Mouse (Mus musculus) kidney, postnatal 0 days (tissue): ENCODE measurements around the gene Lrrtm1. TPM values are rescaled to one million over a fixed set of nuclear protein-coding genes. Genes with fewer than 3 reads are reported as not detected.

Source experiments
- ATAC-seq: fragments of 200-750 bp; cut with Nextera tagmentation; replicated peaks from 2 replicates; pipeline ENCODE4 v1.8.0; 2017; ENCODE audit warnings: low read depth, moderate number of reproducible peaks, moderate TSS enrichment, moderate library complexity; ENCODE audit not compliant: low FRiP score
- DNase-seq: peaks from one replicate; pipeline ENCODE4 v3.0.0-alpha.2; 2016; ENCODE audit warnings: low spot score
- H3K27ac ChIP-seq: fragments of 300-500 bp; sonication (generic); 2 replicates; pipeline ENCODE4 v1.5.1; 2014; ENCODE audit warnings: mild to moderate bottlenecking
- H3K27me3 ChIP-seq: fragments of 300-500 bp; sonication (generic); 2 replicates; pipeline ENCODE4 v1.6.1; 2014; ENCODE audit warnings: low read length, mixed read lengths; ENCODE audit not compliant: insufficient read depth
- H3K36me3 ChIP-seq: fragments of 300-500 bp; sonication (generic); 2 replicates; pipeline ENCODE4 v1.6.1; 2014; ENCODE audit warnings: low read length, mixed read lengths; ENCODE audit not compliant: insufficient read depth
- H3K4me1 ChIP-seq: fragments of 300-500 bp; sonication (generic); replicated peaks from 2 replicates; pipeline ENCODE4 v1.6.1; 2014; ENCODE audit warnings: antibody characterized with exemption, low read length, mixed read lengths; ENCODE audit not compliant: insufficient read depth
- H3K4me2 ChIP-seq: fragments of 300-500 bp; sonication (generic); 2 replicates; pipeline ENCODE4 v1.6.1; 2014; ENCODE audit warnings: mild to moderate bottlenecking, low read length, moderate library complexity, mixed read lengths
- H3K4me3 ChIP-seq: fragments of 300-500 bp; sonication (generic); replicated peaks from 2 replicates; pipeline ENCODE4 v1.5.1; 2014; ENCODE audit warnings: low read depth, low read length
- H3K9ac ChIP-seq: fragments of 300-500 bp; sonication (generic); 2 replicates; pipeline ENCODE4 v1.6.1; 2014; ENCODE audit warnings: low read depth, low read length
- H3K9me3 ChIP-seq: fragments of 300-500 bp; sonication (generic); replicated peaks from 2 replicates; pipeline ENCODE4 v1.6.1; 2016; ENCODE audit warnings: low read length, inconsistent platforms, mixed read lengths
- CTCF ChIP-seq: IDR thresholded peaks from 2 replicates; pipeline ENCODE4 v1.5.1; 2016; ENCODE audit warnings: antibody characterized with exemption, low read depth, mild to moderate bottlenecking, moderate library complexity
- WGBS: fragments of 180-500 bp; shearing (Covaris S2); extraction: QIAGEN DNeasy Blood & Tissue Kit; methylation state at CpG from one replicate; pipeline ENCODE4 v1.1.7; 2014; 5-methylcytosine and 5-hydroxymethylcytosine counted together
- polyA plus RNA-seq: library from polyadenylated mRNA; unstranded; fragments of >200 nt; fragmentation: Nextera tagmentation; extraction: Ambion mirVana; gene quantifications from 2 replicates; pipeline ENCODE4 v1.2.1, GENCODE M21; 2015

The Lrrtm1 gene
- polyA plus RNA-seq, 1 experiment from 2014 or later, result 4.9 TPM

- no peak for TF ChIP-seq CTCF
- Histone ChIP-seq H3K36me3 (no peaks in the 10 kb centered on the region), H3K27me3 (no peaks in the 10 kb centered on the region), H3K9ac (no peak overlapping the region), H3K4me1 (no peaks in the 10 kb centered on the region), H3K4me3 (no peak overlapping the region), H3K27ac (no peak overlapping the region), H3K9me3 (no peaks in the 10 kb centered on the region), H3K4me2 (no peak overlapping the region)
- 89% methylated on average over 5 of the region's 5 CpGs for WGBS
- ATAC-seq, result no peak
- no peak for DNase-seq
Measured at GRCm38 (mm10) chr6:77253480-77253879, 11.0 kb downstream of the Lrrtm1 start.

GRCm38 (mm10) chr6:77256348-77256747, 13.9 kb downstream of the Lrrtm1 start:
- no peak overlapping the region for H3K27ac ChIP-seq
- TF ChIP-seq CTCF, result no peak
- H3K4me1 ChIP-seq, result no peaks in the 10 kb centered on the region
- ATAC-seq (peak; percentile 87; the same call in 1 of the 2 replicates), DNase-seq (peak; percentile 34)
- no peaks in the 10 kb centered on the region for H3K27me3 ChIP-seq
- H3K4me3 ChIP-seq, result no peak overlapping the region
- no peak overlapping the region for H3K9ac ChIP-seq
- H3K36me3 ChIP-seq, result no peaks in the 10 kb centered on the region
- WGBS, result 58% methylated on average over 4 of the region's 4 CpGs
- H3K4me2 ChIP-seq, result no peak overlapping the region
- H3K9me3 ChIP-seq, result no peaks in the 10 kb centered on the region

- Histone ChIP-seq H3K9me3 (no peaks in the 10 kb centered on the region), H3K4me2 (no peak overlapping the region), H3K4me1 (no peaks in the 10 kb centered on the region), H3K36me3 (no peaks in the 10 kb centered on the region), H3K9ac (no peak overlapping the region), H3K27me3 (no peaks in the 10 kb centered on the region), H3K27ac (no peak overlapping the region), H3K4me3 (no peak overlapping the region)
- peak; percentile 70 for DNase-seq
- 42% methylated on average over 7 of the region's 7 CpGs for WGBS
- ATAC-seq, result no peak
- TF ChIP-seq CTCF, result peak; percentile 71
Measured at GRCm38 (mm10) chr6:77257358-77258105, 15.0 kb downstream of the Lrrtm1 start.

- Histone ChIP-seq H3K36me3 (no peaks in the 10 kb centered on the region), H3K27me3 (no peaks in the 10 kb centered on the region), H3K27ac (no peak overlapping the region), H3K9me3 (no peaks in the 10 kb centered on the region), H3K4me2 (no peak overlapping the region), H3K9ac (no peak overlapping the region), H3K4me3 (no peak overlapping the region), H3K4me1 (no peaks in the 10 kb centered on the region)
- 58% methylated on average over 3 of the region's 3 CpGs for WGBS
- DNase-seq (no peak), ATAC-seq (no peak)
- TF ChIP-seq CTCF, result no peak
Measured at GRCm38 (mm10) chr6:77265163-77265562, 22.7 kb downstream of the Lrrtm1 start.

GRCm38 (mm10) chr6:77278794-77279193, 36.3 kb downstream of the Lrrtm1 start:
- H3K4me1 ChIP-seq, result no peaks in the 10 kb centered on the region
- ATAC-seq (no peak), DNase-seq (no peak)
- H3K36me3 ChIP-seq, result no peaks in the 10 kb centered on the region
- H3K27me3 ChIP-seq, result no peaks in the 10 kb centered on the region
- no peak overlapping the region for H3K9ac ChIP-seq
- 89% methylated on average over 5 of the region's 5 CpGs for WGBS
- no peak overlapping the region for H3K4me3 ChIP-seq
- no peak overlapping the region for H3K4me2 ChIP-seq
- H3K9me3 ChIP-seq, result no peaks in the 10 kb centered on the region
- TF ChIP-seq CTCF, result no peak
- H3K27ac ChIP-seq, result no peak overlapping the region

DNA sequence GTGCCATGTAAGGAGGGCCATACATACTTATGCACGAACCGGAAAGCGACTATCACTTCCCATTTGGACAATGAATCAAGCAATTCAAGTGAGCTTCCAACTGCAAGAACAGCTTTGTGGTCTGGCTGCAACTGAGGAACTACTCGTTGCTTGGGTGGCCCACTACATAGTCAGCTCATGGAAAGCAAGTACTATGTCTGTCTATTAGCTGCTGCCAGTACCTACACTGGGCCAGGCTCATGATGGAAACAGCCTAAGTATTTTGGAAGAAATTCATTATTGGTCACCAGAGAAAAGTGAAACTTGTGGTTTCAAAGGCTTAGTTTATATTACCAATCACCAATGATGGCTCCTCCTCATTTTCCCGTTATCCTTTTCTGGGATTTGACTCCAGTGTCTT, 43.8 kb downstream of the Lrrtm1 start:
- no peaks in the 10 kb centered on the region for H3K36me3 ChIP-seq
- DNase-seq (no peak), ATAC-seq (no peak)
- H3K27me3 ChIP-seq, result no peaks in the 10 kb centered on the region
- no peaks in the 10 kb centered on the region for H3K4me1 ChIP-seq
- H3K9me3 ChIP-seq, result no peaks in the 10 kb centered on the region
- no peak overlapping the region for H3K27ac ChIP-seq
- H3K4me3 ChIP-seq, result no peak overlapping the region
- H3K4me2 ChIP-seq, result no peak overlapping the region
- no peak for TF ChIP-seq CTCF
- 84% methylated on average over 5 of the region's 5 CpGs for WGBS
- no peak overlapping the region for H3K9ac ChIP-seq

- no peaks in the 10 kb centered on the region for H3K9me3 ChIP-seq
- no peak overlapping the region for H3K4me3 ChIP-seq
- H3K4me1 ChIP-seq, result no peaks in the 10 kb centered on the region
- ATAC-seq (no peak), DNase-seq (no peak)
- no peak for TF ChIP-seq CTCF
- H3K27me3 ChIP-seq, result no peaks in the 10 kb centered on the region
- H3K4me2 ChIP-seq, result no peak overlapping the region
- no peak overlapping the region for H3K9ac ChIP-seq
- no peaks in the 10 kb centered on the region for H3K36me3 ChIP-seq
- H3K27ac ChIP-seq, result no peak overlapping the region
Measured at GRCm38 (mm10) chr6:77288402-77288801, 45.9 kb downstream of the Lrrtm1 start.
